Mouse (Mus musculus) CD4-positive, CD25-positive, alpha-beta regulatory T cell, adult 9 weeks (primary cell): ENCODE results near the gene Olfr1191-ps1. TPM values are rescaled to one million over a fixed set of nuclear protein-coding genes. Genes with fewer than 3 reads are reported as not detected.

ENCODE experiments used
- polyA plus RNA-seq: library from polyadenylated mRNA; unstranded; fragments of 100-300 nt; shearing (Covaris generic); gene quantifications from one replicate; pipeline ENCODE4 v1.2.1, GENCODE M21; 2017

Gene Olfr1191-ps1
- polyA plus RNA-seq, result not detected

DNA sequence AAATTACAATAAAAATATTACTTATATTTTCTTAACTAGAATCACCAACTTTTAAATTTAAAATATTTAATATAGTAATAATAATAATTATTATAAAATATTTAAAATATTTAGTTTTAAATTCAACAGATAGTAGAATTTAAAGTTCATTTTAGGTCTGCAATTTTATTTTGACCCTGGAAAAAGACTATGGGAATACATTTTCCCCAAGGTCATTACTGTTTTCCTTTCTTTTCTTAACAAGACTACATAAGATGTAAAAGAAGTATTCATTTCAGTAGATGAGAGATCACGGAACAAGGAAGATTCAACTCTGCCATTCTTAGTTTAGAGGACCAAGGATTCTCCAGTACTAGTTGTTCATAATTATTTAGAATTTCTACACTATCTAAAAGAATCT is at the start of gene Olfr1191-ps1:
TSS of gene Olfr1191-ps1 (plus strand) at position 301 of the 400 bp plus-strand sequence.

DNA sequence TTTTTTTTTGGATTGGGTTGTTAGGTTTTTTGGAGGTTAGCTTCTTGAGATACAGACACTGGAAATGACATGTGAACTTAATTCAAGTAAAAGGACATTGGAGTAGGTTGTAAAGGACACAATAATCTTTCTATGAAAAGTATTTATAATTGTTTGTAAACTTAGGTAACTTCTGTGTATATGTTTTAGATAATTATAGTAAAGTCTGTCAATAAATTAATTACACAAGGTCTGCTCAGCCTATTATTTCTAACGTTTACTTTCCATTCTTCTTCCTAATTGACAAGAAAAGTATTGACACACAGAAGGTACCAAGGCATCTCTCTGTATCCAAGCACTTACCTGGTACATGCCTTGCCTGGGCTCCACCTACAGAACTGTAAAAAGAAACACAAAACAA is 7.9 kb downstream of the Olfr1191-ps1 start, which contains the start of gene Olfr1192-ps1:
TSS of gene Olfr1192-ps1 (plus strand) at position 301 of the 400 bp plus-strand sequence.

DNA sequence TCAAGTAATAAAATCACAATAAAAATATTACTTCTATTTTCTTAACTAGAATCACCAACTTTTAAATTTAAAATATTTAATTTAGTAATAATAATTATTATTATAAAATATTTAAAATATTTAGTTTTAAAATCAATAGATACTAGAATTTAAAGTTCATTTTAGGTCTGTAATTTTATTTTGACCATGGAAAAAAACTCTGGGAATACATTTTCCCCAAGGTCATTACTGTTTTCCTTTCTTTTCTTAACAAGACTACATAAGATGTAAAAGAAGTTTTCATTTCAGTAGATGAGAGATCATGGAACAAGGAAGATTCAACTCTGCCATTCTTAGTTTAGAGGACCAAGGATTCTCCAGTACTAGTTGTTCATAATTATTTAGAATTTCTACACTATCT is 35.0 kb downstream of the Olfr1191-ps1 start, which contains the start of gene Olfr1193:
TSS of gene Olfr1193 (plus strand) at position 301 of the 400 bp plus-strand sequence.

DNA sequence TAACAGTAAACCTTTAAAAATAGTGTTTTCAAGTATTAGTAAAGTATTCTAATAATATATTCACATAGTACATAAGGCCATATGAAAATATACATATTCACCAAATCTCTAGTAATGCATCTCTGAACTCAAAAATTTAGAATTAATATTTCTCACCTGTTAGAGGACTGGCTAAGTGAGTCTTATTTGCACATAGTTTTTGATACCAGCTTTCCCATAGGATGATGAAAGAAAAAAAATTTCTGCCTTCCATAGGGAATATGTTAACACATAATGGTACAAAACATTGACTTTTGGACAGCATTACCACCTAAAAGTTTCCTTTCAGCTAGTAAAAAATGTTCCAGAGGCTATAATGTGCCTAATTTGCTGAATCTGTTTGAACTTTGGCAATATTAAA is 48.7 kb downstream of the Olfr1191-ps1 start, which contains the start of gene Olfr1195:
TSS of gene Olfr1195 (minus strand) at position 101 of the 400 bp plus-strand sequence.

Other genes with a start within 250 kb of the Olfr1191-ps1 start
- not detected for gene Olfr1179, start 234.1 kb upstream of the Olfr1191-ps1 start, polyA plus RNA-seq
- gene Olfr1180, start 221.4 kb upstream of the Olfr1191-ps1 start, polyA plus RNA-seq, result not detected
- not detected for gene Olfr1181, start 214.4 kb upstream of the Olfr1191-ps1 start, polyA plus RNA-seq
- gene Gm13757, start 191.4 kb upstream of the Olfr1191-ps1 start, polyA plus RNA-seq, result not detected
- 0.04 TPM for gene Olfr1183, start 185.7 kb upstream of the Olfr1191-ps1 start, polyA plus RNA-seq
- gene Olfr1184, start 156.9 kb upstream of the Olfr1191-ps1 start, polyA plus RNA-seq, result not detected
- not detected for gene Olfr1185-ps1, start 147.2 kb upstream of the Olfr1191-ps1 start, polyA plus RNA-seq
- not detected for gene Olfr1186, start 122.0 kb upstream of the Olfr1191-ps1 start, polyA plus RNA-seq
- not detected for gene Olfr1188, start 83.6 kb upstream of the Olfr1191-ps1 start, polyA plus RNA-seq
- not detected for gene Olfr1189, start 54.1 kb upstream of the Olfr1191-ps1 start, polyA plus RNA-seq
- gene Olfr1192-ps1, start 8.0 kb downstream of the Olfr1191-ps1 start, polyA plus RNA-seq, result not detected
- gene Olfr1193, start 35.1 kb downstream of the Olfr1191-ps1 start, polyA plus RNA-seq, result not detected
- not detected for gene Olfr1195, start 48.6 kb downstream of the Olfr1191-ps1 start, polyA plus RNA-seq
- not detected for gene Olfr1196, start 64.1 kb downstream of the Olfr1191-ps1 start, polyA plus RNA-seq
- not detected for gene Olfr1197, start 91.8 kb downstream of the Olfr1191-ps1 start, polyA plus RNA-seq
- gene Olfr1198, start 110.8 kb downstream of the Olfr1191-ps1 start, polyA plus RNA-seq, result not detected
- not detected for gene Olfr1199, start 119.9 kb downstream of the Olfr1191-ps1 start, polyA plus RNA-seq
- not detected for gene Olfr1200, start 129.9 kb downstream of the Olfr1191-ps1 start, polyA plus RNA-seq
- not detected for gene Olfr1201, start 152.5 kb downstream of the Olfr1191-ps1 start, polyA plus RNA-seq
- gene Olfr1202, start 174.0 kb downstream of the Olfr1191-ps1 start, polyA plus RNA-seq, result not detected
- 0.04 TPM for gene Olfr1205, start 189.2 kb downstream of the Olfr1191-ps1 start, polyA plus RNA-seq
- gene Olfr1204, start 208.8 kb downstream of the Olfr1191-ps1 start, polyA plus RNA-seq, result not detected
- gene Olfr1206, start 222.7 kb downstream of the Olfr1191-ps1 start, polyA plus RNA-seq, result not detected